Mouse (Mus musculus) heart, embryonic 16.5 days (tissue): Measurements from ENCODE around the gene Arhgap31. TPM values are rescaled to one million over a fixed set of nuclear protein-coding genes. Genes with fewer than 3 reads are reported as not detected.
A peak's percentile ranks its signal among the peaks of the same experiment; 100 is the strongest.

Experiments used
- ATAC-seq: fragments of 200-750 bp; cut with Nextera tagmentation; replicated peaks from 2 replicates; pipeline ENCODE4 v1.8.0; 2017; ENCODE audit warnings: moderate number of reproducible peaks; ENCODE audit not compliant: insufficient read depth, low FRiP score; ENCODE audit errors: extremely low read depth
- H3K27ac ChIP-seq: fragments of 300-500 bp; sonication (generic); 2 replicates; pipeline ENCODE4 v1.5.1; 2014; ENCODE audit warnings: mild to moderate bottlenecking, low read length, control low read depth, moderate library complexity
- H3K27me3 ChIP-seq: fragments of 300-500 bp; sonication (generic); 2 replicates; pipeline ENCODE4 v1.6.1; 2014; ENCODE audit warnings: low read length, mixed read lengths; ENCODE audit not compliant: control insufficient read depth, insufficient read depth
- H3K36me3 ChIP-seq: fragments of 300-500 bp; sonication (generic); 2 replicates; pipeline ENCODE4 v1.6.1; 2014; ENCODE audit not compliant: control insufficient read depth, insufficient read depth
- H3K4me1 ChIP-seq: fragments of 300-500 bp; sonication (generic); 2 replicates; pipeline ENCODE4 v1.6.1; 2014; ENCODE audit warnings: low read length, mixed read lengths; ENCODE audit not compliant: control insufficient read depth, insufficient read depth
- H3K4me2 ChIP-seq: fragments of 300-500 bp; sonication (generic); 2 replicates; pipeline ENCODE4 v1.6.1; 2014; ENCODE audit warnings: low read depth, mild to moderate bottlenecking, control low read depth, low read length
- H3K4me3 ChIP-seq: fragments of 300-500 bp; sonication (generic); 2 replicates; pipeline ENCODE4 v1.5.1; 2014; ENCODE audit warnings: mild to moderate bottlenecking, control low read depth, low read length
- H3K9ac ChIP-seq: fragments of 300-500 bp; sonication (generic); 2 replicates; pipeline ENCODE4 v1.6.1; 2014; ENCODE audit warnings: low read length, control low read depth
- H3K9me3 ChIP-seq: fragments of 300-500 bp; sonication (generic); replicated peaks from 2 replicates; pipeline ENCODE4 v1.6.1; 2016; ENCODE audit warnings: low read length; ENCODE audit not compliant: control insufficient read depth
- WGBS: fragments of 180-500 bp; shearing (Covaris S2); extraction: QIAGEN DNeasy Blood & Tissue Kit; methylation state at CpG from one replicate; pipeline ENCODE4 v1.1.7; 2014; 5-methylcytosine and 5-hydroxymethylcytosine counted together
- polyA plus RNA-seq: library from polyadenylated mRNA; unstranded; fragments of >200 nt; fragmentation: Nextera tagmentation; extraction: Ambion mirVana; gene quantifications from 2 replicates; pipeline ENCODE4 v1.2.1, GENCODE M21; 2015

Arhgap31 gene
- polyA plus RNA-seq, 1 experiment from 2014 or later = 38.0 TPM

- no peak overlapping the region for H3K4me3 ChIP-seq
- peak; percentile 59; the same call in 1 of the 2 replicates for ATAC-seq
- 0 out of 2 replicates have a peak, but pooled peaks cover 2% of the 10 kb centered on the region for H3K36me3 ChIP-seq
- H3K9me3 ChIP-seq = no peaks in the 10 kb centered on the region
- no peaks in the 10 kb centered on the region for H3K27me3 ChIP-seq
- peaks cover 69% of the 10 kb centered on the region for H3K4me1 ChIP-seq
- 44% methylated on average over 5 of the region's 5 CpGs for WGBS
- H3K27ac ChIP-seq = peak overlapping the region; percentile 83
- H3K9ac ChIP-seq = peak overlapping the region; percentile 41; the same call in 1 of the 2 replicates
- peak overlapping the region; percentile 27; the same call in 1 of the 2 replicates for H3K4me2 ChIP-seq
Observed at GRCm38 (mm10) chr16:38648155-38648554, 64.9 kb downstream of the Arhgap31 start.

- peaks cover 40% of the 10 kb centered on the region for H3K4me1 ChIP-seq
- no peak overlapping the region for H3K27ac ChIP-seq
- H3K36me3 ChIP-seq = peaks cover 11% of the 10 kb centered on the region
- no peak overlapping the region for H3K9ac ChIP-seq
- no peaks in the 10 kb centered on the region for H3K27me3 ChIP-seq
- WGBS = 58% methylated on average over 2 of the region's 2 CpGs
- no peak overlapping the region for H3K4me2 ChIP-seq
- no peak overlapping the region for H3K4me3 ChIP-seq
- H3K9me3 ChIP-seq = no peaks in the 10 kb centered on the region
- no peak for ATAC-seq
Observed at GRCm38 (mm10) chr16:38644455-38644854, 68.6 kb downstream of the Arhgap31 start.

GRCm38 (mm10) chr16:38637085-38637484, 76.0 kb downstream of the Arhgap31 start:
- Histone ChIP-seq H3K36me3 (peaks cover 51% of the 10 kb centered on the region), H3K4me2 (no peak overlapping the region), H3K4me1 (peaks cover 11% of the 10 kb centered on the region), H3K27me3 (no peaks in the 10 kb centered on the region), H3K9me3 (no peaks in the 10 kb centered on the region), H3K27ac (peak overlapping the region; percentile 58), H3K4me3 (no peak overlapping the region), H3K9ac (no peak overlapping the region)
- ATAC-seq = no peak
- 51% methylated on average over 10 of the region's 10 CpGs for WGBS

GRCm38 (mm10) chr16:38636682-38637081, 76.4 kb downstream of the Arhgap31 start:
- 0 out of 2 replicates have a peak, but pooled peaks have one; percentile 34 for ATAC-seq
- Histone ChIP-seq H3K27ac (peak overlapping the region; percentile 58), H3K4me2 (no peak overlapping the region), H3K9me3 (no peaks in the 10 kb centered on the region), H3K4me1 (peaks cover 10% of the 10 kb centered on the region), H3K27me3 (no peaks in the 10 kb centered on the region), H3K4me3 (no peak overlapping the region), H3K9ac (no peak overlapping the region), H3K36me3 (peaks cover 52% of the 10 kb centered on the region)
- WGBS = 61% methylated on average over 9 of the region's 9 CpGs

GRCm38 (mm10) chr16:38635833-38636390, 77.2 kb downstream of the Arhgap31 start:
- no peak overlapping the region for H3K4me3 ChIP-seq
- H3K27ac ChIP-seq = peak overlapping the region; percentile 58; the same call in 1 of the 2 replicates
- 67% methylated on average over 8 of the region's 8 CpGs for WGBS
- peaks cover 52% of the 10 kb centered on the region for H3K36me3 ChIP-seq
- no peak for ATAC-seq
- no peak overlapping the region; the same call in 1 of the 2 replicates for H3K4me2 ChIP-seq
- H3K27me3 ChIP-seq = no peaks in the 10 kb centered on the region
- peaks cover 11% of the 10 kb centered on the region for H3K4me1 ChIP-seq
- H3K9me3 ChIP-seq = no peaks in the 10 kb centered on the region
- H3K9ac ChIP-seq = no peak overlapping the region

- no peak overlapping the region for H3K4me2 ChIP-seq
- 0 out of 2 replicates have a peak overlapping the region, but pooled peaks have one; percentile 20 for H3K27ac ChIP-seq
- no peak for ATAC-seq
- H3K27me3 ChIP-seq = no peaks in the 10 kb centered on the region
- H3K36me3 ChIP-seq = peaks cover 28% of the 10 kb centered on the region
- no peak overlapping the region for H3K9ac ChIP-seq
- no peak overlapping the region for H3K4me3 ChIP-seq
- H3K4me1 ChIP-seq = peaks cover 37% of the 10 kb centered on the region
- 54% methylated on average over 6 of the region's 6 CpGs for WGBS
- no peaks in the 10 kb centered on the region for H3K9me3 ChIP-seq
Observed at GRCm38 (mm10) chr16:38632147-38632546, 80.9 kb downstream of the Arhgap31 start.

- ATAC-seq = peak; percentile 79
- H3K27ac ChIP-seq = peak overlapping the region; percentile 96
- no peaks in the 10 kb centered on the region for H3K9me3 ChIP-seq
- 23% methylated on average over 10 of the region's 10 CpGs for WGBS
- H3K4me3 ChIP-seq = no peak overlapping the region
- peaks cover 78% of the 10 kb centered on the region for H3K4me1 ChIP-seq
- no peaks in the 10 kb centered on the region for H3K27me3 ChIP-seq
- H3K9ac ChIP-seq = peak overlapping the region; percentile 30
- peak overlapping the region; percentile 4; the same call in 1 of the 2 replicates for H3K4me2 ChIP-seq
- peaks cover 23% of the 10 kb centered on the region for H3K36me3 ChIP-seq
Observed at GRCm38 (mm10) chr16:38625811-38626369, 87.2 kb downstream of the Arhgap31 start.

GRCm38 (mm10) chr16:38625411-38625810, 87.7 kb downstream of the Arhgap31 start:
- H3K4me1 ChIP-seq = peaks cover 78% of the 10 kb centered on the region
- ATAC-seq = no peak
- no peaks in the 10 kb centered on the region for H3K9me3 ChIP-seq
- peak overlapping the region; percentile 30 for H3K9ac ChIP-seq
- no peaks in the 10 kb centered on the region for H3K27me3 ChIP-seq
- 47% methylated on average over 7 of the region's 7 CpGs for WGBS
- peak overlapping the region; percentile 96 for H3K27ac ChIP-seq
- no peak overlapping the region for H3K4me3 ChIP-seq
- peaks cover 28% of the 10 kb centered on the region for H3K36me3 ChIP-seq
- 0 out of 2 replicates have a peak overlapping the region, but pooled peaks have one; percentile 4 for H3K4me2 ChIP-seq

GRCm38 (mm10) chr16:38624303-38624702, 88.8 kb downstream of the Arhgap31 start:
- H3K4me1 ChIP-seq = peaks cover 70% of the 10 kb centered on the region
- H3K4me3 ChIP-seq = no peak overlapping the region
- peaks cover 39% of the 10 kb centered on the region for H3K36me3 ChIP-seq
- H3K9me3 ChIP-seq = no peaks in the 10 kb centered on the region
- ATAC-seq = peak; percentile 59
- H3K9ac ChIP-seq = peak overlapping the region; percentile 21; the same call in 1 of the 2 replicates
- no peaks in the 10 kb centered on the region for H3K27me3 ChIP-seq
- peak overlapping the region; percentile 96 for H3K27ac ChIP-seq
- WGBS = 42% methylated on average over 11 of the region's 11 CpGs
- peak overlapping the region; percentile 22; the same call in 1 of the 2 replicates for H3K4me2 ChIP-seq
